Mouse (Mus musculus): Measurements from ENCODE around the gene Prickle1.

Prickle1 gene

GRCm38 (mm10) chr15:93595746-93596145 is at the start of gene Prickle1:
Gene Prickle1 (minus strand): TSS chr15:93595891.
- peak; percentile 85 for DNase-seq (ENCODE audit: low spot score)

GRCm38 (mm10) chr15:93640221-93640620 is 44.5 kb upstream of the Prickle1 start:
- no peak for DNase-seq (ENCODE audit: low spot score)

- DNase-seq (ENCODE audit: low spot score): no peak
Measured at GRCm38 (mm10) chr15:93636976-93637375, 41.3 kb upstream of the Prickle1 start.

DNA sequence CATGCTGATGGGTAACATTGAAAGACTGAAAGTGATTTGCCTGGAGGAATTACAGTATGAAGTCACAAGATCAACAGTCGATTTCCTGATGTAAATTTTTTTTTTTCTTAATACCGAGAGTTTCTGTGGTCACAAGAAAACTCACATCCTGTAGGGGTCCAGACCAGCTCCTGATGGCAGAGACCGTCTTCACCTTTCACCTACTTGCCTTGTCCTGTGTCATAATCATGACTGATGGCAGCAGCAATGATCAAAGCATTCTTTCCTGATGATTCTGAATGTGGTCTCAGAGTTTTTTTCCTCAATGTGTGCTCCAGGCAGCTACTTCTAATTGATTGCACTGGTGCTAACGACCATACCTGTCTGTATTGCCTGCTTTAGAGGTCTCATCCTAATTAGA is 39.9 kb upstream of the Prickle1 start:
- no peak for DNase-seq (ENCODE audit: low spot score)

- no peak for DNase-seq (ENCODE audit: low spot score)
Measured at GRCm38 (mm10) chr15:93634536-93634935, 38.8 kb upstream of the Prickle1 start.

DNA sequence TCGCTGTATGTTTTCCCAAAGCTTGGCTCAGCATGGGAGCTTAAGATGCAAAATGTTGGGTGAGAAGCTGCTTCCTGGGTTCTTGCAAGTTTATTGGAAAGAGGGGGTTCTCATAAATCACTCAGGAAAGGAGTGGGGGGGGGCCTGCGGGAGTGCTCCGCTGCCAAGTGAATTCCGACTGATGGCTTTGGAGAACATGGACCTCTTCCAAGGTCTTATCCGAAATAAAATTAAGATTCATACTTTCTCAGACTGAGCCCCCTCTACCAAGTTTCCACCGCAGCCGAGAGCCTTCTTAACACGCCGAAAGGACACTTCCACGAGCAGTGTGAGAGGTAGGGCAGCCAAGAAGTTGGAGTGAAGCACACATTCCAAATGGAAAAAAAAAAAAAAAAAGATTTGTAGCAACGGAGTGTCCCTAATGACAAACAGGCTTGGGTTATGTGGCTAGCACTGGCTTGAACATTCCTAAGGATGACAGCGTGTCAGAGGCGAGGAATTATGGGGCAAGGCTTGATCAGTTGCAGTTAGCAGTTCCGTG is 34.4 kb upstream of the Prickle1 start:
- no peak for DNase-seq (ENCODE audit: low spot score)

GRCm38 (mm10) chr15:93629201-93629600 is 33.5 kb upstream of the Prickle1 start:
- DNase-seq (ENCODE audit: low spot score): no peak

DNA sequence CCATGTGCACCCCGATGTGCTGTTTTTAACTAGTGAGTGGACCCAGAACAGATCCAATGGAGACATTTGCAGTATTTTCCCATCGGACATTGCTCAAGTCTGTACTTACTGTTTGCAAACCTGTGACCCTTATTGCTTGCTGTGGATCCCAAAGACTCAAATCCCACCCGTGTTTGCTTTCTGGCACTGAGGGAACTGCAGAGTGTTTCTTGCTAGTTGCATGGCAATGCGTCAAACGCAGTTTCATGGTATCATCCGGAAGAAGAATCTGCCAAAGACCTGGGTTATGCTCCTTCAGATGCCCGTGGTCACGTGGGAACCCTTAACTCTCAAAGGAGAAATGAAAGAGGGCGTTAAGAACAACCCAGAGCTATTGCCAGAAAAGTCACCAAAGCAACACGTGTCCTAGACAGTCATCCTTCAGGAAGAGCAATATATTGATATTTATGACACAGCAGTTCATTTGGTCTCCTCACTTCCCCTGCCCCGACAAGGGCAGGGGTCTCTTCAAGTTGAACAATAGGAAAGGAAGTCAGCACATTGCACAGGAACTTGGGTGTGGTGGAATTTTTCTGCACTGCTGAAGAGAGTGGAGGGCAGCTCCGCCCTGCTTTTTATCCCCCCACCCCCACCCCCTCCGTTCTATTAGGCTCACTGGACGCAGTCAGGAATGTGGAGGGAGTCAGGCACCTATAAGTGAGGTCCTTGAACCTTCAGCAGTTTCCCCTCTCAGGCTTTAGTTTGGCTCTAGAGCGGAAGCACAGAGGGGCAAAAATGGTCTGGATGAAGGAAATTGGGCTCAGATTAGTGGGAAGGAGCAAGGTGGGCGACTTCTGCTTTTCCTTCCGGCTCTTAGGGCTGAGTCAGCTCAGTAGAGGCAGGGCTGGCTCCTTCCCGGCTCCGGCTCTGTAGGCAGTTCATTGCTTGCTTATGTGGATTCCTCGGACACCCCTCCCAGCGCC is 32.4 kb upstream of the Prickle1 start:
- DNase-seq (ENCODE audit: low spot score): no peak

- DNase-seq (ENCODE audit: low spot score): no peak
Measured at GRCm38 (mm10) chr15:93619551-93619950, 23.9 kb upstream of the Prickle1 start.

- no peak for DNase-seq (ENCODE audit: low spot score)
Measured at GRCm38 (mm10) chr15:93618442-93619150, 22.9 kb upstream of the Prickle1 start.

- DNase-seq (ENCODE audit: low spot score): no peak
Measured at GRCm38 (mm10) chr15:93616277-93616676, 20.6 kb upstream of the Prickle1 start.

DNA sequence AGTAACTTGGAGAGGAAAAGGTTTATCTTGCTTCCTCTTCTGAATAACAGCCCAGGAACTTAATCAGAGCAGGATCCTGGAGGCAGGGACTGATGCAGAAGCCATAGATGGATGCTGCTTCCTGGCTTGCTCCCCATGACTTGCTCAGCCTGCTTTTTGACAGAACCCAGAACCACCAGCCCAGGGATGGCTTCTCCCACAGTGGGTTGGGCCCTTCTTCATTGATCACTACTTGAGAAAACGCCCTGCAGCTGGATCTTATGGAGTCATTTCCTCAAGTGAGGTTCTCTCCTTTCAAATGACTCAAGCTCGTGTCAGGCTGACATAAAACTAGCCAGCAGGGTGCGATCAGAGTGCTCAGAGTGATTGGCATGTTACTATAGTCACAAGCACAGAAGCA is 19.3 kb upstream of the Prickle1 start:
- no peak for DNase-seq (ENCODE audit: low spot score)

DNA sequence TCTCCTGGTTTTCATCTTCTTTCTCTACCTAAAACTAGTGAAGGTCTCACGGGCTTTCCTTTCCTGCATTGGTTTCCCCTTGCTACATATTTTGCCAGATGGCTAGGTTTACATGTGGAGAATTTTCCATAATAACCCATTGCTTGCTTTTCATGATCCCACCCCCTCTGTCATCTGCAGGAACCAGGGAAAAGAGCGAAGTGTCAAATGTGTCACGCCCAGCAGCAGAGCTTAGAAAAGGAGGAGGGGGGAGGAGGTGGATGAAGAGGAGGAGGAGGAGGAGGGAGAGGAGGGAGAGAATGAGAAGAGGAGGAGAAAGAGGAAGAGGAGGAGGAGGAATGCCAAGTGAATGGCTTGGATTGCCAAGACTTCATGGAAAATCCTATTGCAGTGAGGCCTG is 17.9 kb upstream of the Prickle1 start:
- DNase-seq (ENCODE audit: low spot score): no peak

- DNase-seq (ENCODE audit: low spot score): no peak
Measured at GRCm38 (mm10) chr15:93611536-93612300, 16.0 kb upstream of the Prickle1 start.

GRCm38 (mm10) chr15:93610721-93611201 is 15.1 kb upstream of the Prickle1 start:
- DNase-seq (ENCODE audit: low spot score): no peak

- DNase-seq (ENCODE audit: low spot score): peak; percentile 74
Measured at GRCm38 (mm10) chr15:93610288-93610687, 14.6 kb upstream of the Prickle1 start.

- no peak for DNase-seq (ENCODE audit: low spot score)
Measured at GRCm38 (mm10) chr15:93602850-93603249, 7.2 kb upstream of the Prickle1 start.

DNA sequence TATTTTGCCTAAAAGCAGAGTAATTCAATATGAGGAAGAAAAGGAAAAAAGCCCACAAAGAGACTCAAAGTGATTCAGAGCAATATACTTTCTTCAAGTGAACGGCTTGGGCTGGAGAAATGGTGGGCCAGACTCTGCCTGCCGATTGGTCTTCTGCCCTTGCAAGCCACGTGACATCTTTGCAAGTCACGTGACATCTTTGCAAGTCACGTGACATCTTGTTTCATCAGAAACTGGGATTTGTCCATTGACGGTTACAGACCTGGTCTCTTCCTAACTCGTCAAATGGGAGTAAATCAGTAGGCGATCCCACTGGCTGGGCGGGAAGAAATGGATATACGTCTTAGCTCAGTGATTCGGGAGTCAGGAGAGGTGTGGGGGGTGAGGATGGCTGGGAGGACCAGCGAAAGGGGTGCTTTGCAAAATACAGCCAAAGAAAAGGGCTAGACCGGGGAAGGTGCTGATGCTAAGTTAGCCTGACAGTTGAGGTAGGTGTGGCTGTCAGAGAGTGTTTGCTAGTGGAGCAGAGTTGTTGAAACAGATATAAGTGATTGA is 5.8 kb upstream of the Prickle1 start:
- DNase-seq (ENCODE audit: low spot score): no peak

- no peak for DNase-seq (ENCODE audit: low spot score)
Measured at GRCm38 (mm10) chr15:93596991-93597390, 1.3 kb upstream of the Prickle1 start.

DNA sequence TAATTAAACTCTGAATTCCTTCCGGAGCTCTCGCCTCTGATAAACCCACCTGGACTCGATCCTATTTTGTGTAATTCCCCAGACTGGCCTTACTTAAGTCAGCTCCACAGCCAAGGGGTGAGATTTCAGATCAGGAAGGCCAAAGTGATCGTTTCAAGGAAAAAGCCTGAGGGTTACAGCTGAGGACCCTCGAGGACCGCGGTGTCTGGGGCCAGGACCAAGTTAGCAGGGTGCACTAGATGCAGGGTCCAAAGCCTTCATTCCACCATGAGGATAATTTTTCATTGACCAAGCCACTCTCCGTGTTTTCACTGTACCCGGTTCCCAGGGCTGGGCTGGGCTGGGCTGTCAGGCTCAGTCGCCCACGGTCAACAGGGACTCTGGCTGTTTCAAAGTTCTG is 594 bp upstream of the Prickle1 start:
- peak; percentile 81 for DNase-seq (ENCODE audit: low spot score)

DNA sequence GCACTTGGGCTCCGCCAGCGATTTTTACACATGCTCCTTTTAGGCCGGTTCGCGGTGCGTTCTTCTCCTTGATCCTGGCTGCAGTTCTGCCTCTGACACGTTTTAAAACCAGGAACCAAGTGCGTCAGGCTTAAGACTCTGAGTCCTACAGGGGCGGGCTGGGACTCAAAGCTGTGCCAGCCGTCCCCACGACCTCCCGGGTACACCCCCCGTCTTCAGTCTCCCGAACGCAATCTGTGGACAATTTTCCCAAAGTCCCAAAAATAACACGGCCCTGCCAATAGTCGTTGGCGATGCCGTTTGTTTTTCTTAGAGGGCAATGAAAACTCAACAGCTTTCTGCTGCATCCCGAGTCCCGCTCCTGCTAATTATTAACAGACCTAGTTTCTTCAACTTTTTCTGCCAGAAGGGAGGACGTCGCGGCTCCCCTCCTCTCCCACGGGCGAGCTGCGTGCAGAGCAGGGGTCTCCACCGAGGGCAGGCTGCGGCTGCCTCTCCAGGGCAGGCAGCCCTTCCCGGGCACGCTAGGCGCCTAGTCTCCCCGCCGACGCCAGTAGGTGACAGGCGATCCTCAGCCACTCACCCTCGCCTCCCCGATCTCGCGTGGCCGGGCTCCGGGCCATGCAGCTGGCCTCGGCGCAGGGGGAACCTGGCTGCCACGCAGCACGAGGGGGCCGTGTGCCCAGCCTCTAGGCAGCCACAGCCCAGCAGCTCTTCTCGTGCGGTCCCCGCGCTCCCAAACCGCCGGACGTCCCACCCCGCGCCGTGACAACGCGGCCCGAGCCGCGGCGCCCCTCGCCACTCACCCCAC is 598 bp downstream of the Prickle1 start:
- DNase-seq (ENCODE audit: low spot score): peak; percentile 50

All from layer of hippocampus, adult 11-12 months (tissue).